Mouse (Mus musculus) megakaryocyte, embryonic 14.5 days (primary cell): ENCODE data around the gene Fmc1. TPM values are rescaled to one million over a fixed set of nuclear protein-coding genes. Genes with fewer than 3 reads are reported as not detected.
"Not testable (repeated sequence)": the region's sequence is repeated elsewhere in the genome, so short reads cannot be mapped to it uniquely, and the experiment has no call there.

Source experiments
- H3K27me3 ChIP-seq: replicated peaks from 2 replicates; pipeline ENCODE3; 2012; ENCODE audit warnings: inconsistent platforms
- H3K36me3 ChIP-seq: replicated peaks from 2 replicates; pipeline ENCODE3; 2012; ENCODE audit warnings: low read length, inconsistent platforms, mixed read lengths
- H3K4me1 ChIP-seq: 2 replicates; pipeline ENCODE4 v1.6.1; 2012; ENCODE audit warnings: inconsistent platforms
- H3K4me3 ChIP-seq: replicated peaks from 2 replicates; pipeline ENCODE3; 2012; ENCODE audit warnings: moderate library complexity, mild to moderate bottlenecking, inconsistent platforms
- H3K9me3 ChIP-seq: 2 replicates; pipeline ENCODE4 v1.6.1; 2012; ENCODE audit warnings: inconsistent platforms
- FLI1 ChIP-seq: IDR thresholded peaks from 2 replicates; pipeline ENCODE4 v1.6.1; 2012; ENCODE audit warnings: low read length, inconsistent platforms, mixed read lengths
- GATA1 ChIP-seq: IDR thresholded peaks from 3 replicates; pipeline ENCODE4 v1.6.1; 2012; ENCODE audit warnings: mixed read lengths, low read length, inconsistent platforms, borderline replicate concordance
- polyA plus RNA-seq: library from polyadenylated mRNA; stranded (reverse); fragments of >175 nt; gene quantifications from 2 replicates; pipeline ENCODE4 v1.2.3, GENCODE M21; 2012; ENCODE audit warnings: low replicate concordance; ENCODE audit not compliant: insufficient read depth

The Fmc1 gene
- polyA plus RNA-seq, 1 experiment: 153 TPM

DNA sequence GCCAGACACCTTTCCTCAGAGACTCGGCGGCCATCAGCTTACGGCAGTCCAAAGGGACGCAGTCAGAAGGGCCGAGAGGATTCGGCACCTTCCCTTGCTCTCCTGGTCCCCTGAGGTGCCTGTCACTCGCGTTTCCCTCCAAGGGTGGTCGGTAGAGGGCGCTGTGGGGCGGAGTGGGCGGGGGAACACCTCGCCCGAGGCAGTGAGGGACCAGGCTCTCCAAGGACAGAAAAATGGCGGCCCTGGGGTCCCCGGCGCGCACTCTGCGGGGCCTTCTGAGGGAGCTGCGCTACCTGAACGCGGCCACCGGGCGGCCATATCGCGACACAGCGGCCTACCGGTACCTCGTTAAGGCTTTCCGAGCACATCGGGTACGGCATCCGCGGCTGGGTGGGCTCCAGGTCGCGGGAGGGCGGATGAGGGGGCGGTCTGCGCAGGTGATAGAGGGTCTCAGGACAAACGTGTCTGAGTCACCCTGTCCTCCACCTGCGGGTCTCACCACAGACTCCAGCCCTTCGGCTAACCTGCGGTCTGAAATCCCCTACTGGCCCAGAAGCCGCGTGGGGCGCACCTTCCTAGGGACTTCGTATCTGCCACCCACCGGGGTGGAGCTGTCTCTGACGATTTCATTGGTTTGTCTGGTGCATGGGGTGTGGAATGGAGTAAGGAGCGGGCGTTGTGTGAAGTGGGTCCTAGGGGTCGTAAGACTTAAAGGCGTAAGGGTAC lies 1.5 kb downstream of the Fmc1 start:
- peak overlapping the region; percentile 100 for H3K4me3 ChIP-seq
- TF ChIP-seq GATA1 (no peak), FLI1 (no peak)
- no peaks in the 10 kb centered on the region for H3K9me3 ChIP-seq
- peaks cover 8% of the 10 kb centered on the region for H3K36me3 ChIP-seq
- no peaks in the 10 kb centered on the region for H3K27me3 ChIP-seq
- H3K4me1 ChIP-seq: peaks cover 42% of the 10 kb centered on the region

DNA sequence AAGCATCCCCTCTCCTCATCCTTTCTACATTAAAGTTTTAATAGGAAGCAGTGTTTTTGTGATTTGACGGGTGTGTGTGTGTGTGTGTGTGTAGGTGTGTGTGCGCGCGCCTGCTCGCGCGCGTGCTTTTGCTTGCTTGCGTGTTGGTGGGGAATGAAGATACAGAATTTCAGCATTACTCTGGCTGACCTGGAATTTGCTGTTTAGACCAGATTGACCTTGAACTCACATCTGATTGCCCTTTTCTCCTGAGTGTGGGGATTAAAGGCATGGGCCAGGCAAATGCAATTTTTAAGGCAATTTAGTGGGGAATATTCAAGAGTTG lies 2.0 kb downstream of the Fmc1 start:
- Histone ChIP-seq H3K27me3 (no peaks in the 10 kb centered on the region), H3K4me1 (peaks cover 42% of the 10 kb centered on the region), H3K9me3 (no peaks in the 10 kb centered on the region), H3K36me3 (peaks cover 13% of the 10 kb centered on the region), H3K4me3 (peak overlapping the region; percentile 100)
- TF ChIP-seq FLI1: no peak
- TF ChIP-seq GATA1: no peak

DNA sequence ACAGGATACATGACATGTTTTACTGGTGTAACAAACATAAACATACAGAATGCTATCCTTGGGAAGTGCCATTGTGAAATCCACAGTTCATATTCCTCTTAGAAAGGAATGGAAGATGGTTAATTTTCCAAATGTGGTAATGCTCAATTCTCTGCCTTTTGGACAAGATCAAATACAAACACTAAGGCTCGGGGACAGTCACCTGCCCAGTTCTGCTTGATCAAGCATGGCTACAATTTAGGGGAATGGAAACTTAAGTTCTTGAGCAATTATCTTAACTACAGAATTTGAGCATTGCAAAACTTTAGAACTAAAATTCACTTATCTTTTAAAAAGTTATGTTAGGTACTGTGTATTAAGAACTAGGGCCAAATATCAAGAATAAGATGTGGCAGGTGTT lies 2.5 kb downstream of the Fmc1 start:
- TF ChIP-seq FLI1 (no peak), GATA1 (no peak)
- peak overlapping the region; percentile 100 for H3K4me3 ChIP-seq

GRCm38 (mm10) chr6:38544141-38544540 lies 10.8 kb downstream of the Fmc1 start:
- H3K9me3 ChIP-seq, H3K27me3 ChIP-seq, H3K4me3 ChIP-seq: not testable (repeated sequence)
- H3K36me3 ChIP-seq: peaks cover 14% of the 10 kb centered on the region
- H3K4me1 ChIP-seq: peaks cover 24% of the 10 kb centered on the region

More for the DNA sequence above, 2.5 kb downstream of the Fmc1 start:
- Histone ChIP-seq H3K4me1 (peaks cover 42% of the 10 kb centered on the region), H3K36me3 (peaks cover 14% of the 10 kb centered on the region), H3K27me3 (no peaks in the 10 kb centered on the region), H3K9me3 (no peaks in the 10 kb centered on the region)

DNA sequence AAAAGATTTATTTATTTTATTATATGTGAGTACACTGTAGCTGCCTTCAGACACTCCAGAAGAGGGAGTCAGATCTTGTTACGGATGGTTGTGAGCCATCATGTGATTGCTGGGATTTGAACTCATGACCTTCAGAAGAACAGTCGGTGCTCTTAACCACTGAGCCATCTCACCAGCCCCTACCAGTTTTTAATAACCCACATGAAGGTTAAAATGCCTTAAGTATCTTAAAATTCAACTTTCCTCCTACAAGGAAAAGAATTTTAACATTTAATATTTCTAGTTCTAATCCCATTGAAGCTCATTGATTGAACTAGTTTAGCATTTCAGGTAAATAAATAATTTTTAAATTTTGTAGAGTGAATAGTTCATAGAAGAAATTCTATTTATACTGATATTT lies 13.7 kb downstream of the Fmc1 start:
- not testable (repeated sequence) for H3K27me3 ChIP-seq, H3K36me3 ChIP-seq, H3K9me3 ChIP-seq, H3K4me3 ChIP-seq
- H3K4me1 ChIP-seq: peaks cover 24% of the 10 kb centered on the region

- H3K27me3 ChIP-seq: no peaks in the 10 kb centered on the region
- H3K9me3 ChIP-seq: no peaks in the 10 kb centered on the region
- H3K4me1 ChIP-seq: peaks cover 24% of the 10 kb centered on the region
- H3K4me3 ChIP-seq: no peak overlapping the region
- TF ChIP-seq GATA1 (no peak), FLI1 (no peak)
- no peaks in the 10 kb centered on the region for H3K36me3 ChIP-seq
Measured at GRCm38 (mm10) chr6:38547707-38548106, 14.4 kb downstream of the Fmc1 start.

DNA sequence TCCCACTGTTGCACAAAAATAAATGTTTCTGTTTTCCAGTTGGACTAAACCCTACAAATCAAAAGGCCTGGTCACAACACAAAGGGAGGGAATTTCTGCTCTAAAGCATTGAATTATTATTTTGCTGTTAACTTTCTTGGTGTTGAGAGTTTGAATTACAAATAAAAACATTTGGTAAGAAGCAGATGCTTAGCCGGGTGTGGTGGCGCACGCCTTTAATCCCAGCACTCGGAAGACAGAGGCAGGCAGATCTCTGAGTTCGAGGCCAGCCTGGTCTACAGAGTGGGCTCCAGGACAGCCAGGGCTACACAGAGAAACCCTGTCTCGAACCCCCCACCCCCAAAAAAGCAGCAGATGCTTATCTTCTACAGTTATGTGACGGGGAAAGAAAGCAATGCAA lies 15.3 kb downstream of the Fmc1 start:
- peaks cover 24% of the 10 kb centered on the region for H3K4me1 ChIP-seq
- H3K9me3 ChIP-seq, H3K27me3 ChIP-seq, H3K4me3 ChIP-seq, H3K36me3 ChIP-seq: not testable (repeated sequence)

- Histone ChIP-seq H3K4me3 (peak overlapping the region; percentile 96), H3K4me1 (peaks cover 36% of the 10 kb centered on the region), H3K36me3 (peaks cover 10% of the 10 kb centered on the region)
- H3K9me3 ChIP-seq, H3K27me3 ChIP-seq: not testable (repeated sequence)
Measured at GRCm38 (mm10) chr6:38549840-38550239, 16.5 kb downstream of the Fmc1 start.

DNA sequence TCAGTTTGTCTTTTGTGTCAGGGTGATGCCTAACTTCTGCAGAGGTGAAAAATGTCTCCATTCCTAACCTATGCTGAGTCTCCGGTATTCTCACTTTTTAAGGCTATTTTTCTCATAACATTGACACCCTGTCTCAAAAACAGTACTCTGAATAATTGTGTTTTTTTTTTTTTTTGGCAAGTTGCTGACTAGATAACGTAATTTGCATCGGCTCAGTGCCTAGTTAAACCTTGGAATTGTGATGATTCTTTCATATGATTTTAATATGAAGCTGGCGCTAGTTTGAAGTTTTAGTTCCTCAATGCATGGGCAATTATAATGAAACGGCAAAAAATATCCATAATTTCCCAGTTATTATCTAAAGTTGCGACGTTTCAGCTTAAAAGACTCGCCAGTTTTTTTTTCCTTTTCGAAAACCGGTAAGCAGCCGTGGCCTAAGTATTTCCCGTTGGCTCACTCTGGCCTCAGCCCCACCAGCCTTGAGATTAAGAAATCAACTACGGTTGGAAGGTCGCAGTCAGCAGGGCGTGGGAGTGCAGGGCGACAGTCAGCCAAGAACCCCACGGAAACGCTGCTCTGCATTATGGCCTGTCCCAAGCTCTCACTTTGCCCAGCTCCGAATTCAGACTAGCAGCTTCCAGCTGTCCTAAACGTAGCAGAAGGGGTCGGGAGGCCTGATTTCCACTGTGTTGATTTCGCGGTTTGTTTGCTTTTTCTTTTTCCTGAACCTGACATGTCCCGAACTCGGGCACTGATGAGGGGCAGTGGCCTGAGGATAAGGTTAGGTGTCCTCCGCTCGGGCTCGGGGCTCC lies 17.2 kb downstream of the Fmc1 start:
- no peaks in the 10 kb centered on the region for H3K27me3 ChIP-seq
- peaks cover 13% of the 10 kb centered on the region for H3K36me3 ChIP-seq
- H3K9me3 ChIP-seq: no peaks in the 10 kb centered on the region
- no peak for TF ChIP-seq FLI1
- no peak for TF ChIP-seq GATA1
- H3K4me3 ChIP-seq: peak overlapping the region; percentile 96
- peaks cover 39% of the 10 kb centered on the region for H3K4me1 ChIP-seq

DNA sequence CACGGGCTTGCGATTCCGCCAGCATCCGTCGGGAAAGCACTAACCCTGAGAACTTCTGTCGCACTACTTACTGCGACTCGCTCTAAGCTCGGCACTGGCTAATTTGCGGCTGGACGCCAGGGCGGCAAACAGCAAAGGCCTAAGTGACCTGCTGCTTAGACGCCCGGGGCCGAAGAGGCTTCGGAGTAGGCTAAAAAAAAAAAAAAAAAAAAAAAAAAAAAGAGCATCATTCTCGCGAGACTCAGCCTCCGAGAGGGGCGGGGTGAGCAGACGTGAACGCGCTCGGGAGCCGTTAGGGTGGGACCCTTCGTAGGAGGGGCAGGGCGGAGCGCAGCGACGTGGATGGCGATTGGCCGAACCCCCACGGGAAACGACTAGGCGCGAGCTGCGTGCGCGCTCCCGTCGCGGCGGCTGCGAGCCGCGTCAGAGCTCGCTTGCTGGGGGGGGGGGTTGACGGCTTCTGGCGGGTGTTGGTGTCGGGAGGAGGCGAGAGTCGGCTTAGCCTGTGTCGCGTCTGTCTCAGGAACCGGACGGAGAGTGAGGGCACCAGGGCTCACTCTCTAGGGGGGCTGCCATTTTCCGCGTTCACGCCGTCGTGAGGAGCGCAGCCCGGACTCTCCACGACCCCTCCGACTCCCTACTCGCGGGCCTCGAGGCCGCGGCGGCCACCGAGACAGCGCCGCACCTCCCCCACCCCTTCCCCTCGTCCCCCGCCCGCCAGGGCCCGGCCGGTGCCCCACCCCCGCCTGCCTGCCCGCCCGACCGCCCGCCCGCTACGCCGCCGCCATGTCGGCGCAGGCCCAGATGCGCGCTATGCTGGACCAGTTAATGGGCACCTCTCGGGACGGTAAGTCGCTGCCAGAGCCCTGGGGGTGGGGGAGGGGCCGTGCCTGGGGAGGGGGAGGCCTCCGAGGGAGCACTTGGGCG lies 18.0 kb downstream of the Fmc1 start, which contains the start of gene Luc7l2:
Gene Luc7l2 (plus strand): TSS at position 273 of the 927 bp plus-strand sequence.
- Histone ChIP-seq H3K9me3 (no peaks in the 10 kb centered on the region), H3K4me1 (peaks cover 46% of the 10 kb centered on the region), H3K36me3 (peaks cover 20% of the 10 kb centered on the region), H3K27me3 (no peaks in the 10 kb centered on the region), H3K4me3 (peak within 1 kb of the TSS; percentile 96)
- TF ChIP-seq GATA1 (no peak), FLI1 (peak; percentile 34; the same call in 1 of the 2 replicates)
